Mouse (Mus musculus) left cerebral cortex, postnatal 14 days (tissue): ENCODE data around the gene E430018J23Rik. TPM values are rescaled to one million over a fixed set of nuclear protein-coding genes. Genes with fewer than 3 reads are reported as not detected.
"Not testable (repeated sequence)": the region's sequence is repeated elsewhere in the genome, so short reads cannot be mapped to it uniquely, and the experiment has no call there.

Experiments
- DNase-seq, 2 experiments: peaks; one replicate each; pipeline ENCODE4 v3.0.0; 2021 to 2022; ENCODE audit warnings: low spot score in 2 of 2, mixed read lengths in 1 of 2
- intact Hi-C: fragments of 180-260 bp; cut with DNase I; formaldehyde crosslinking; loops from one replicate; pipeline ENCODE4 v1.15.1; 2025
- long read RNA-seq, 2 experiments: library from polyadenylated mRNA; stranded (forward); transcript quantifications; one replicate each; pipeline ENCODE4 v2.0.0; 2021
- total RNA-seq, 2 experiments: library from RNA; stranded (reverse); gene quantifications; 2 replicates each; pipeline ENCODE4 v1.2.3; 2021

The E430018J23Rik gene
- 1 to 10 TPM; 6.2 to 6.8 TPM for total RNA-seq
- long read RNA-seq, experiment 1: 0 reads
- long read RNA-seq, experiment 2, partial matches to known transcripts: 0 of 2 reads
- long read RNA-seq, experiment 2, other reads (novel, unspliced or antisense): 1 of 2 reads

DNA sequence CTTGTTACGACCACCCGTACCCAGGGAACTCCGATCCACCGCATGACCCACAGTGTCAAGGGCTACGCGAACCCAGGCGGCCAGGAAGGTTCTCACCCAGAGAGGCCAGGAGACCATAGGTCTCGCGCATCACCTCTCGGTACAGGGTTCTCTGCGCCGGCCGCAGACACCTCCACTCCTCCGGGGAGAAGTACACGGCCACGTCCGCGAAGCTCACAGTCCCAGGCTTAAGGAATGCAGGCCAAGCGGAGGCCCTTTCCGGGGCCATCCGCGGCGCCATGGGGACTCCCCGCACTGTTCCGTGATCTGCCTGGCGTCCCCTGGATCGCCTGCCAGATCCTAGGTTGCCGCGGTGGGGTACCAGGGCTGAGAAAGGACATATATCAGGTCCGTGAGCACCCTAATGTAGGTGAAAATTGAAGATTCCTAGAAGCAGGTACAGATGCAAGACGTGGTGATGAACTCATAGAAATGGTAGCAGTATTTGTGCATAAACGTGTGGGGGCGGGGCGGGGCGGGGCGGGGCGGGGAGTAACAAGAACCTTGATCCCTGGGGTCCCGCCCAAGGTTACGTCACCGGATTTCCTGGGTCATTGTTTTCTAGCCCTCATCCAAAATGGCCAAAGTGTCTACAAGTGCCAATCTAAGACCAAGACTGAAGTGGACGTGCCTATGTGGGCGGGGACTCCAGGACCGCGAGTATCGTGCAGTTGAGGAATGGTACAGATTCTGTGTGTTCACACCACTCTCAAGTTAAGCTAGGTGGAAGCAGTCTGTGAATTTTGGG, at the start of gene E430018J23Rik:
TSS of gene E430018J23Rik (minus strand) at position 473 of the 787 bp plus-strand sequence.
- intact Hi-C loops: no loop called here

DNA sequence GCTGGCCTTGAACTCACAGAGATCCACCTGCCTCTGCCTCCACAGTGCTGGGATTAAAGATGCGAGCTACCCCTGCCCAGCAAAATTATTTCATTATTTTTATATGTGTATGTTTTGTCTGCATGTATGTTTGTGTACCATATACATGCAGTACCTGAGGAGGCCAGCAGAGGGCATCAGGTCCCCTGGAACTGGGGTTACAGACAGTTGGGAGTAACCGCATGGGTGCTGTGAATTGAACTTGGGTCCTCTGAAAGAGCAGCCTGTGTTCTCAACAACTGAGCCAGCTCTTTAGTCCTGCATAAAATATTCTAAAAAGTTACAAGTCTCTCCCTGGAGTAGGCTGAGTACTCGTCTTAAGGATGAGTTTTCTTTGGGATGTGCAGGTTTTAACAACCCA, 44.3 kb upstream of the E430018J23Rik start:
- intact Hi-C loops: no loop called here
- DNase-seq: no peak

More for the DNA sequence above, at the start of gene E430018J23Rik:
- DNase-seq: peak; percentile 98

DNA sequence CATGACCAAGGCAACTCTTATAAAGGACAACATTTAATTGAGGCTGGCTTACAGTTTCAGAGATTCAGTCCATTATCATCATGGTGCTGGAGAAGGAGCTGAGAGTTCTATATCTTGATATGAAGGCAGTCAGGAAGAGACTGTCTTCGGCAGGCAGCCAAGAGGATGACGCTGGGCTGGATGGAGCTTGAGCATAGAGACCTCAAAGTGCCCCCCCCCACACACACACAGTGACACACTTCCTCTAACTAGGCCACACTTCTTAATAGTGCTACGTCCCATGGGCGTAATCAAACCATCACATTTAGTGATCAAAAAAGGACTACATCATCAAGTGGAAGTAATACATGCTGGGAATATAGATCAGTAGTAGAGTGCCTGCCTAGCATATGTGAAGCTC, 41.8 kb upstream of the E430018J23Rik start:
- DNase-seq: no peak
- intact Hi-C loops: no loop called here

DNA sequence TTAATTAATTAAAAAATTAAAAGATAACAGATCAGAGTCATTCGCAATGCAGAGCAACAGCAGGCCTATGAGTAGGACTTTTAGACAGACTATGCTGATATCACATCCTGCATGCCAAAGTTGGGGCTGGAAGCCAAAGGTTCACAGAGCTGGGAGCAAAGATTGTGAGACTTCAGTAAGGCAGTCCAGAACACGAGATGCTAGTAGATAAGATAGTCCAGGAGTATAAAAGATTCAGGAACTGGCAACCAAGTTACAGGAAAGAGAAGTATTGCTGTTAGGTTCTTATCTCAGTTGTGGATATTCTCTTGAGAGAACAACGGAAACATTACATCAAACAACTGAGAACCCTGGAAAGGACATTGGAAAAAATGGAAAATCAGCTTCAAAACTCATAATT, 32.9 kb upstream of the E430018J23Rik start:
- intact Hi-C loops: no loop called here
- no peak for DNase-seq

DNA sequence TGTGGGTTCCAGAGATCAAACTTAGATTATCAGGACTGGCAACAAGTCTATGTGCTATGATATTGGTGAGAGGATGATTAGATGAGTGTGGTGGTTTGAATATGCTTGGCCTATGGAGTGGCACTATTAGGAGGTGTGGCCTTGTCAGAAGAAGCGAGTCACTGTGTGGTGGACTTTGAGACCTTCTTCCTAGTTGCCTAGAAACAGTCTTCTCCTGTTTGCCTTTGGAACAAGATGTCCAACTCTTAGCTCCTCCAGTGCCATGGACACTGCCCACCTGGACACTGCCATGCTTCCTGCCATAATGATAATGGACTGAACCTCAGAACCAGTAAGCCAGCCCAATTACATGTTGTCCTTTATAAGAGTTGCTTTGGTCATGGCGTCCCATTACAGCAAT, 32.5 kb upstream of the E430018J23Rik start:
- intact Hi-C loops: no loop called here
- no peak for DNase-seq

DNA sequence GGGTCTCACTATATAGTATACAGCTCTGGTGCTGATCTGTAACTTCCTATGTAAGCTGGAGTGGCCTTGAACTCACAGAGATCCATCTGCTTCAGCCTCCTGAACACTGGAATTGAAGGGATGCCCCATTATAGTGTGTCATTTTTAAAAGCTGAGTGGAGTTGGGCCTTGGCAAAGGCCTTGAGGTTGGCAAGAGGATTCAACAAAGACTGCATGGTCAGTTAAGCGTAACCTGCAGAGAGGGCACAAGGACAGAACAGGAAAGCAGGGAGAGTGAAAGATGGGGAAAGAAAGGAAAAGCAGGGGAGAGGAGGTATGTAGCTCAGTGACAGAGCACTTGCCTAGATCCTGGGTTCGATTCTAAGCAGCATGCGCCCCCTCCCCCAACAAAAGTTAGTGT, 31.9 kb upstream of the E430018J23Rik start:
- intact Hi-C loops: no loop called here
- DNase-seq: no peak

DNA sequence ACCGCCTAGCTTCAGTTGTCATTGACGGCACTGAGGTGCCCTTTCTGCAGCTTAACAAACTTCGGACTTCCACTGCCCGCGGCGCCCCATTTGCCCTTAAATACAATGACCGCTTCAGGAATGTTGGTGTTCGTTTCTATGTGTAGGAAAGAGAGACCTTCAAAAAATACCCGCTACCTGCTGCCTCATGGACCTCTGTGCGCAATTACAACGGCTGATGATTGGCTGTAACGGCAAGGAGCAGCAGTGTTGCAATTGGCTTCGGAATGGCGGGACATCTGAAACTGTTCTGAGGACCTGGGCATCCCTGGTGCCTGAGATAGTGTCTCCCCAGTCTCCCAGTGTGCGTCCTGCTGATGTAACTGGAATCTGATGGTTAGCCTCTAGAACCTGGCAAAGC, 28.8 kb upstream of the E430018J23Rik start:
- peak; percentile 42 to 57 for DNase-seq
- intact Hi-C loops: no loop called here

DNA sequence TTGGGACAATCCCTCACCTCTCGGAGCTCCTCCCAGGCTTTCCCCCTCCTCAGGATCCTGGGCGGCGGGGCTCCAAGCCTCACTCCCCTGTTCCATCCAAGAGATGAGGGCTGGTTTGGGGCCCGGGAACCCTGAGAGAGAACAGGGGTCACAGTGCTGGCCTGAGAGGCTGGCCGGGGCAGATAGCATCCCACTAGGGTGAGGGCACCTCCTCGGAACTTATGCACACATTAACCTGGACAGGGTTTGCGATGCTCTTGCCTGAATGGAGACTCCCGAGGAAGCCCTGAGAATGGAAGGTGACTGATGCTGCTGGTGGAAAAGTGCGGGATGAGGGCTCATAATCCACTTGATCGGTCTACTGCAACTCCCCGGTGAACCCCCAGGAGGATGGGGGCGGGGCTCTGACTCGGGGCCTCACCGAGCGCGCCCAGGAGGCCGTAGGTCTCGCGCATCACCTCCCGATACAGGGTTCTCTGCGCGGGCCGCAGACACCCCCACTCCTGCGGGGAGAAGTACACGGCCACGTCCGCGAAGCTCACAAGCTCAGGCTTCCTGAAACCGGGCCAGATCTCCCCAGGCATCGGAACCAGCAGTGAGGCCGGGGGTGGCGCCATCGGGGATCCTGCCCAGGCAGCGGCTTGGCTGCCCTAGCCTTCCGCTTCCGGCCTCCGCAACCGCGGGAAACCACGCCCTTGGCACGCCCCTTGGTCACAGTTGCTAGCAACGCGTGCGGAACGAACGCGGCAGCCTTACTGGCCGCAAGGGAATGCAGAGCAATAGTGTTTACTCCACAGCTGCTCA, 28.2 kb upstream of the E430018J23Rik start, which contains the start of gene Zfp688:
TSS of gene Zfp688 (minus strand) at position 681 of the 804 bp plus-strand sequence.
- intact Hi-C loops: no loop called here

DNA sequence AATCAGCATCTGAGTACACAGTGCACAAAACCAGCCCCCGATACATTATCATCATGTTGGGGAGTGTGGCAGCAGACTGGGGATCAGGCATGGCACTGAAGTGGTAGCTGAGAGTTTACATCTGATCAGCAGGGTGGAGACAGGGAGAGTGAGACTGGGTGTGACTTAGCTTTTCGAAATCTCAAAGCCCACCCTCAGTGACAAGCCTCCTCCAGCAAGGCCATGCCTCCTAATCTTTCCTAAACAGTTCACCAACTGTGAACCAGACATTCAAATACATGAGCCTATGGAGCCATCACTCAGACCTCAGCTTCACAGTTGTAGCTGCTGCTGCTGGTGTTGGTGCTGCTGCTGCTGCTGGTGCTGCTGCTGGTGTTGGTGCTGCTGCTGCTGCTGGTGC, 18.0 kb upstream of the E430018J23Rik start:
- intact Hi-C loops: no loop called here
- no peak for DNase-seq

More for the DNA sequence above, 28.2 kb upstream of the E430018J23Rik start, which contains the start of gene Zfp688:
- peak; percentile 91 to 92 for DNase-seq

DNA sequence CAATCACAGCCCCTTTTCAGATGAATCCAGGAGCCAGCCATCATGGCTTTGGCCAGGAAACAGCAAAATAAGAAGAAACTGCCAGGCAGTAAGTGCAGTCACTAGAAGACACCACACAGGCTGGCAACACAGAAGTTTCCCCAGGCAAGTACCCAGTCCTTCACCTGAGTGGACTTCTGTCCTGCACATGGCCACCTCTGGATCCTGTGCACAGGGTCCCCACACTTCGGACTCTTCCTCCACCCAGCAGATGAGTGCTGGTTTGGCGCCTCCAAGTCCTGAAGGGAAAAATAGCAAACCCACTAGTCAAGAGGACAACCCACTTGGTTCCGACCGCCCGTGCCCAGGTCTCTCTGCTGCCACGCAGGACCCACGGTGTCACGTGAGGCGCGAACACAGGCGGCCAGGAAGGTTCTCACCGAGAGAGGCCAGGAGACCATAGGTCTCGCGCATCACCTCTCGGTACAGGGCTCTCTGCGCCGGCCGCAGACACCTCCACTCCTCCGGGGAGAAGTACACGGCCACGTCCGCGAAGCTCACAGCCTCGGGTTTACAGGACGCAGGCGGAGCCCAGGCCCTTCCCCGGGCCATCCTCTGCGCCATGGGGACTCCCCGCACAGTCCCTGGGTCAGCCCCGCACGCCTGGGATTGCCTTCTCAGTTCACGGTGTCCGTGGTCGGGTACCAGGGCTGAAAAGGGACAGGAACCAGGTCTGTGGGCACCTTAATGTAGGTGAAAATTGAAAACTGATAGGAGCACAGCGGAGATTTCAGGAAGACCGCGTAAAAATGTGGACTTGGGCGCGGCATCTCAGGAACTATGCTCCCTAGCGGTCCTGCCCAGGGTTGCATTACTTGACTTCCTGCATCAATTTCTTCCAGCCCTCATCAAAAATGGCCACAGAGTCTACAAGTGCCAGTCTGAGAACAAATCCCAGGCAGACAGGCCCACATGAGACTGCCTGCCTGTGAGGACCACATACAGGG, 12.9 kb upstream of the E430018J23Rik start, which contains the start of gene Zfp764:
TSS of gene Zfp764 (minus strand) at position 821 of the 986 bp plus-strand sequence.
- intact Hi-C loops: not testable (repeated sequence)
- peak; percentile 89 to 92 for DNase-seq

DNA sequence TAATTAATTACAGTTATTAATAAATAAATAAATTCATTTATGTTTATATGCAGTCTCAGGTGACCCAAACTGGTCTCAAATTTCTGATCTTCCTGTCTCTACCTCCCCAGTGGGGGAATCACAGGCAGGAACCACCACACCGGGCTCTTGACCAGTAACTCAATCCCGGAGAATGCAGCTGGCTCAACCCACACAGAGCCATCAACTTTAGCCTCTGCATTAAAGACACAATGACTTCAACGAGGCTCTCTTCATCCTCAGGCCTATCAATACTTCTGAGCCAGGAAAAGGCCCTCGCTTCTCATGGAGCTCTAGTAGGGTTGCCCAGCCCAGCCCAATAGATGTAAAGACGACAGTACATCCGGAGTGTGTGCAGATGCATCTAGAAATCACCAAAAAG, 10.7 kb upstream of the E430018J23Rik start:
- intact Hi-C loops, DNase-seq: not testable (repeated sequence)

DNA sequence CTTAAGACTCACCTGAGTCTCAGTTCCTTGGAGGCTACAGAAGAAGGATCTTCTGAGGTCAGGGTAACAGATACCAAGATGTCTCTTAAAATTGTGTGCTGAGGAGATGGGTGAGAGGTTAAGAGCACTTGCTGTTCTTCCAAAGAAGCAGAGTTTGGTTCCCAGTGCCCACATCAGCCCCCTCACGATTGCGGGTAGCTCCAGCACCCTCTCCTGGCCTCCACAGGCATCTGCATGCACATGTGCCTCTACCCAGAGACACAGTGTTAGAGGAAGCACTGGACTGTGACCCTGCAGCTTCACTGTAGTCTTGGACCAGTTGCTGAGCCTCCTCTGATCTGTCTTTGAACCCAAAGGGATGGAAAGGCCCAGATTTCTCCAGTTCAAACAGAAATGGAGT, 9.6 kb upstream of the E430018J23Rik start:
- intact Hi-C loops: no loop called here
- DNase-seq: no peak

DNA sequence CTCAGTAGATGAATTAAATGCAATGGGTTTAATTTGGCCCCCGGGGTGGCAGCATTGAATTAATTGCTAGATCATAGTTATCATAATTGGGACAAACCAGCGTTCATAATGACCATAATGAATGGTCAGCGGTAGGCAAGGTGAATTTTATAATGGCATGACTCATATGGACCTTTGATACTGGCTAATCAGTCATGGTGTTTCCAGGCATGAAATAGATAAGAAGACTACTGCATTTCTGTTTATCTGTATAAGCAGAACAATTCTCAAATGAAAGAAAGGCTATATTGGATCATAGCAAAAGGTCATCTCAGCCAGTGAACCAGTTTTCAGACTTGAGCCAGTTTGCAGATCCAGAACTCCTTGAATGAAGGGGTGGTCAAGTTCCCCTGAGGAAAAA, 6.9 kb upstream of the E430018J23Rik start:
- intact Hi-C loops: no loop called here
- no peak for DNase-seq

DNA sequence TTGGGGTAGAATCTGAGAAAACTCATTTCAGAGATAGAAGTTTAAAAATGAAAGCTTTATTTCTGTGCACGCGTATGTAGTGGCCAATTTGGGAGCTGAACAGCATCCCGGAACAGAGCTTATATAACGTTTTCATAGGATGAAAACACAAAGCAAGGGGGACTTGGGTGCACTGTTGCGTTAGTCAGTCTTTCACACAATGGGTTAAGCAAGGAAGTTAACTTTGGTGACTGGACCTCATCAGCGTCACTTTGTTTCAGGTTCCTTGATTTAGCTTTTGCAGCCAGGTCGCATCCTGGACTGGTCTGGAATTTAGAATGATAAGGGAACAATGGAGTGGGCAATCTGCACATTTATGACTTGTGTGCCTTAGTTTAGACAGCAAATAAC, 510 bp upstream of the E430018J23Rik start:
- DNase-seq: no peak
- intact Hi-C loops: no loop called here

DNA sequence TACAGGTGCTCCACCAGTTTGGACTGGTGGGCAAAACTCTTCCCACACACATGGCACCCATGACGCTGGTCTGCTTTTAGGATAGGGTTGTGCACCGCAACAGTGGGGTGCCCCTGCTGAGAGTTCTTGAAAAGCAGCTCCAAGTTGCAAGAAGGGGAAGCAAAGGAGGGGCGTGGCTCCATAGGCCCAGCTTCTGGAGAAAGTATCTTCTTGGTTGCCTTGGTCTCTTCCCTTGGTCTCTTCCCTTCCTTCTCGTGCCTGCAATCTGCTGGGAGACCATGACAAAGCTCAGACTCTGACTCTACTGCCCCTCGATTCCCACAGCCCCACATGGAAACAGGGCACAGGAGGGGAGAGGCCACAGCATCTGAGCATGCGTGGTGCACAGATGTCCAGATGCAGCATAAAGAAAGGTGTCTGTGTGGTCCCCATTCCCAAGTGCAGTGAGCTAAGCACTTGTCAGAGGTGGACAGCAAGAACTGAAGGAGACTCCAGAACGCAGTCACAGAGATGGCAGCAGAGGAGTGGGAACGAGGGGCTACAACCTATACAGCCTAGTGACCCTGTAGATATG, 1.1 kb downstream of the E430018J23Rik start:
- intact Hi-C loops: no loop called here

DNA sequence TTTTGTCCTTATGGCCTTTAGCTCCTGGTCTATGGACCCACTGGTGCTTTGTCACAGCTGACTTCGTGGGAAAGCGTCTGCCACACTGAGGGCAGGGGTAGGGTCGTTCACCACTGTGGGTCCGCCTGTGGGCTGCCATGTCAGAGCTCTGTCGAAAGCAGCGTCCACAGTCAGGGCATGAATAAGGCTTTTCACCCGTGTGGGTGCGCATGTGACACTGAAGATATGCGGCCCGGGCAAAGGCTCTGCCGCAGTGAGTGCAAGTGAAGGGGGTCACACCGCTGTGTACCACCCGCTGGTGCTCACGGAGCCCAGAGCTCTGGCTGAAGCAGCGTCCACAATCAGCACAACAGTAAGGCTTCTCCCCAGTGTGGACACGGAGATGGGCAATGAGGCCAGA, 1.9 kb downstream of the E430018J23Rik start:
- intact Hi-C loops: no loop called here
- no peak for DNase-seq

More for the DNA sequence above, 1.1 kb downstream of the E430018J23Rik start:
- DNase-seq: no peak

DNA sequence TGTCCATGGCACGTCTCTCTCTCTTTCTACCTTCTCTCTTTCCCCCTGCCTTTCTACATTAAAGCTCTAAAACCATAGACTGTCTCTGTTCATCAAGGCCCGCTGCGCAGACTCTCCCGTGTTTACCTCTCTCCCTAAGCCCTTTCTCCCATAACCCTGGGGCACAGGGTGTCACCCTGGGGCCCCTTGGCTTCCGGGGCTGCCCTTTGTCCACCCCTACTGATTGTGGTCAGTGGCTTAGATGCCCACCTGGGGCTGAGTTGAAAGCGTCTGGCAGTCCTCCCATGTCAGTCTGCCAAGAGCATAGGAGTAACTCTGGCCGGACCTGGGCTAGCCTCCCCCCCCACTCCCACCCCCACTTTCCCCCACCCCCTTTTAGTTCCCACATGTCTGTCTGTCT, 3.1 kb downstream of the E430018J23Rik start:
- no peak for DNase-seq
- intact Hi-C loops: no loop called here

DNA sequence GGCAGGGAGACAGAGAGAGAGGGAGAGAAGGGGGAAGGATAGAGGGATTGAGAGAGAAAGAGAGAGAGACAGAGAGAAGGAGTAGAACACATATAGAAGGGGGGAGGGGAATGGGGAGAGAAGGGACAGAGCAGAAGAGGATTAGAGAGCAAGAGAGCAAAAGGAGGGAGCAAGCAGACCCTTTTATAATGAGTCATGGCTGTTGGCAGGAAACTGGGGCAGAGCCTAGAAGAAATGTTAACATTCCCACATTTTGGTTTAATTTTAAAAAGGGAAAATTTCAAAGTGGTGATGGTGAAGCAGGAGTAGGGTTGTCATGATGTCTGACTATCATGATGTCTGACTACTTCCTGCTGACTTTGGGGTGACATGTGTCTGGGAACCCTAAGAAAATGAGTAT, 5.2 kb downstream of the E430018J23Rik start:
- DNase-seq, intact Hi-C loops: not testable (repeated sequence)
